Mouse (Mus musculus): ENCODE measurements around the gene Vps39. TPM values are rescaled to one million over a fixed set of nuclear protein-coding genes. Genes with fewer than 3 reads are reported as not detected.

Vps39 gene
- total RNA-seq, 1 experiment: 22.4 TPM

GRCm38 (mm10) chr2:120288995-120289394 lies 63.9 kb downstream of the Vps39 start, which contains the start of gene Pla2g4d:
Pla2g4d (minus strand) TSS chr2:120289197.
- Histone ChIP-seq H3K4me3 (ENCODE audit: insufficient read depth in 1 of 2, low read depth in 1 of 2, low read length in 2 of 2, poor library complexity in 1 of 2, severe bottlenecking in 1 of 2) (no peak within 1 kb of the TSS), H3K9ac (ENCODE audit: insufficient read depth, low read depth, low read length, poor library complexity, severe bottlenecking) (no peak within 1 kb of the TSS), H3K9me3 (ENCODE audit: control insufficient read depth, insufficient read depth, low read depth, low read length) (no peaks in the 10 kb centered on the region), H3K4me1 (ENCODE audit: control insufficient read depth in 2 of 2, insufficient read depth in 2 of 2, low read length in 2 of 2, poor library complexity in 1 of 2) (no peaks in the 10 kb centered on the region), H3K27ac (ENCODE audit: insufficient read depth, low read depth, low read length, poor library complexity, severe bottlenecking) (no peak within 1 kb of the TSS), H3K36me3 (ENCODE audit: control insufficient read depth, insufficient read depth, low read length, poor library complexity, severe bottlenecking) (no peaks in the 10 kb centered on the region)
- DNase-seq (ENCODE audit: low read depth, low spot score): no peak
- no peak for TF ChIP-seq CHD2 (IDR thresholded peaks at IDR 0.05; ENCODE audit: low read depth, low read length)
- no peak for TF ChIP-seq HCFC1 (IDR thresholded peaks at IDR 0.05; ENCODE audit: borderline replicate concordance, insufficient read depth, low read length)
- no peak for TF ChIP-seq MAFK (IDR thresholded peaks at IDR 0.05; ENCODE audit: insufficient read depth, low read depth, low read length)
- no peak for TF ChIP-seq ZNF384 (IDR thresholded peaks at IDR 0.05; ENCODE audit: low read depth, low read length)
- TF ChIP-seq ZC3H11A (IDR thresholded peaks at IDR 0.05; ENCODE audit: borderline replicate concordance, low read depth, low read length): no peak
- in situ Hi-C loops (cut with MboI; ENCODE audit: low sequenced_read_pairs in 2 of 2, unreplicated experiment in 2 of 2): loop anchor here (10.0 to 25.0 kb wide), 2 partner anchors 102 to 114 kb away; no protein-coding TSS in a partner anchor

- Histone ChIP-seq H3K4me1 (ENCODE audit: control insufficient read depth in 2 of 2, insufficient read depth in 2 of 2, low read length in 2 of 2, poor library complexity in 1 of 2) (no peaks in the 10 kb centered on the region), H3K9ac (ENCODE audit: insufficient read depth, low read depth, low read length, poor library complexity, severe bottlenecking) (no peak overlapping the region), H3K27ac (ENCODE audit: insufficient read depth, low read depth, low read length, poor library complexity, severe bottlenecking) (no peak overlapping the region), H3K9me3 (ENCODE audit: control insufficient read depth, insufficient read depth, low read depth, low read length) (no peaks in the 10 kb centered on the region), H3K4me3 (ENCODE audit: insufficient read depth in 1 of 2, low read depth in 1 of 2, low read length in 2 of 2, poor library complexity in 1 of 2, severe bottlenecking in 1 of 2) (no peak overlapping the region), H3K36me3 (ENCODE audit: control insufficient read depth, insufficient read depth, low read length, poor library complexity, severe bottlenecking) (no peaks in the 10 kb centered on the region)
- no peak for DNase-seq (ENCODE audit: low read depth, low spot score)
- TF ChIP-seq MAFK (IDR thresholded peaks at IDR 0.05; ENCODE audit: insufficient read depth, low read depth, low read length) (no peak), ZC3H11A (IDR thresholded peaks at IDR 0.05; ENCODE audit: borderline replicate concordance, low read depth, low read length) (no peak), HCFC1 (IDR thresholded peaks at IDR 0.05; ENCODE audit: borderline replicate concordance, insufficient read depth, low read length) (no peak), CHD2 (IDR thresholded peaks at IDR 0.05; ENCODE audit: low read depth, low read length) (no peak), ZNF384 (IDR thresholded peaks at IDR 0.05; ENCODE audit: low read depth, low read length) (no peak)
- in situ Hi-C loops (cut with MboI; ENCODE audit: low sequenced_read_pairs in 2 of 2, unreplicated experiment in 2 of 2): loop anchor here (10.0 to 25.0 kb wide), 2 partner anchors 101 to 114 kb away; no protein-coding TSS in a partner anchor
These were observed 64.5 kb downstream of the Vps39 start for GRCm38 (mm10) chr2:120288401-120288800.

- Histone ChIP-seq H3K4me3 (ENCODE audit: insufficient read depth in 1 of 2, low read depth in 1 of 2, low read length in 2 of 2, poor library complexity in 1 of 2, severe bottlenecking in 1 of 2) (no peak overlapping the region), H3K4me1 (ENCODE audit: control insufficient read depth in 2 of 2, insufficient read depth in 2 of 2, low read length in 2 of 2, poor library complexity in 1 of 2) (no peaks in the 10 kb centered on the region), H3K9ac (ENCODE audit: insufficient read depth, low read depth, low read length, poor library complexity, severe bottlenecking) (no peak overlapping the region), H3K9me3 (ENCODE audit: control insufficient read depth, insufficient read depth, low read depth, low read length) (no peaks in the 10 kb centered on the region), H3K27ac (ENCODE audit: insufficient read depth, low read depth, low read length, poor library complexity, severe bottlenecking) (no peak overlapping the region), H3K36me3 (ENCODE audit: control insufficient read depth, insufficient read depth, low read length, poor library complexity, severe bottlenecking) (no peaks in the 10 kb centered on the region)
- DNase-seq (ENCODE audit: low read depth, low spot score): no peak
- no peak for TF ChIP-seq CHD2 (IDR thresholded peaks at IDR 0.05; ENCODE audit: low read depth, low read length)
- no peak for TF ChIP-seq ZNF384 (IDR thresholded peaks at IDR 0.05; ENCODE audit: low read depth, low read length)
- no peak for TF ChIP-seq MAFK (IDR thresholded peaks at IDR 0.05; ENCODE audit: insufficient read depth, low read depth, low read length)
- no peak for TF ChIP-seq HCFC1 (IDR thresholded peaks at IDR 0.05; ENCODE audit: borderline replicate concordance, insufficient read depth, low read length)
- TF ChIP-seq ZC3H11A (IDR thresholded peaks at IDR 0.05; ENCODE audit: borderline replicate concordance, low read depth, low read length): no peak
- in situ Hi-C loops (cut with MboI; ENCODE audit: low sequenced_read_pairs in 2 of 2, unreplicated experiment in 2 of 2): loop anchor here (10.0 to 25.0 kb wide), 2 partner anchors 98 to 111 kb away; no protein-coding TSS in a partner anchor
These were observed 67.3 kb downstream of the Vps39 start for GRCm38 (mm10) chr2:120285639-120286038.

- no peak for DNase-seq (ENCODE audit: low read depth, low spot score)
- TF ChIP-seq CHD2 (IDR thresholded peaks at IDR 0.05; ENCODE audit: low read depth, low read length): no peak
- no peak for TF ChIP-seq ZNF384 (IDR thresholded peaks at IDR 0.05; ENCODE audit: low read depth, low read length)
- TF ChIP-seq ZC3H11A (IDR thresholded peaks at IDR 0.05; ENCODE audit: borderline replicate concordance, low read depth, low read length): no peak
- TF ChIP-seq HCFC1 (IDR thresholded peaks at IDR 0.05; ENCODE audit: borderline replicate concordance, insufficient read depth, low read length): no peak
- TF ChIP-seq MAFK (IDR thresholded peaks at IDR 0.05; ENCODE audit: insufficient read depth, low read depth, low read length): no peak
- in situ Hi-C loops (cut with MboI; ENCODE audit: low sequenced_read_pairs in 2 of 2, unreplicated experiment in 2 of 2): loop anchor here (10.0 to 25.0 kb wide), 2 partner anchors 97 to 110 kb away; no protein-coding TSS in a partner anchor
- Histone ChIP-seq H3K4me1 (ENCODE audit: control insufficient read depth in 2 of 2, insufficient read depth in 2 of 2, low read length in 2 of 2, poor library complexity in 1 of 2) (no peaks in the 10 kb centered on the region), H3K27ac (ENCODE audit: insufficient read depth, low read depth, low read length, poor library complexity, severe bottlenecking) (no peak overlapping the region), H3K9ac (ENCODE audit: insufficient read depth, low read depth, low read length, poor library complexity, severe bottlenecking) (no peak overlapping the region), H3K9me3 (ENCODE audit: control insufficient read depth, insufficient read depth, low read depth, low read length) (no peaks in the 10 kb centered on the region), H3K36me3 (ENCODE audit: control insufficient read depth, insufficient read depth, low read length, poor library complexity, severe bottlenecking) (no peaks in the 10 kb centered on the region), H3K4me3 (ENCODE audit: insufficient read depth in 1 of 2, low read depth in 1 of 2, low read length in 2 of 2, poor library complexity in 1 of 2, severe bottlenecking in 1 of 2) (no peak overlapping the region)
These were observed 68.2 kb downstream of the Vps39 start for GRCm38 (mm10) chr2:120284705-120285104.
